Mouse (Mus musculus): ENCODE results near the gene Hmga1b. TPM values are rescaled to one million over a fixed set of nuclear protein-coding genes. Genes with fewer than 3 reads are reported as not detected.

Gene Hmga1b
- total RNA-seq, 2 experiments from 2014 or later, result 0.77 to 7.1 TPM

- no peak for ATAC-seq (replicated peaks; ENCODE audit: low FRiP score, poor library complexity, severe bottlenecking)
Measured at GRCm38 (mm10) chr11:120808010-120808409, 45.4 kb downstream of the Hmga1b start.

GRCm38 (mm10) chr11:120812068-120812467, 49.5 kb downstream of the Hmga1b start:
- ATAC-seq (replicated peaks; ENCODE audit: low FRiP score, poor library complexity, severe bottlenecking), result no peak

Other genes with a start within 250 kb of the Hmga1b start
- not detected in 2 replicates for gene Gcgr, start 232.1 kb upstream of the Hmga1b start, total RNA-seq (2015; ENCODE audit: low replicate concordance)
- not detected in 2 replicates for gene Gcgr, start 232.1 kb upstream of the Hmga1b start, total RNA-seq (2017; ENCODE audit: low replicate concordance)
- 8.1 and 17.6 TPM in 2 replicates for gene Mcrip1, start 213.1 kb upstream of the Hmga1b start, total RNA-seq (2015; ENCODE audit: low replicate concordance)
- 3.2 and 9.6 TPM in 2 replicates for gene Mcrip1, start 213.1 kb upstream of the Hmga1b start, total RNA-seq (2017; ENCODE audit: low replicate concordance)
- gene Ppp1r27, start 211.7 kb upstream of the Hmga1b start, total RNA-seq (2015; ENCODE audit: low replicate concordance), result not detected in 2 replicates
- gene Ppp1r27, start 211.7 kb upstream of the Hmga1b start, total RNA-seq (2017; ENCODE audit: low replicate concordance), result not detected in 2 replicates
- gene P4hb, start 189.5 kb upstream of the Hmga1b start, total RNA-seq (2015; ENCODE audit: low replicate concordance), result 108 and 148 TPM in 2 replicates
- gene P4hb, start 189.5 kb upstream of the Hmga1b start, total RNA-seq (2017; ENCODE audit: low replicate concordance), result 136 and 145 TPM in 2 replicates
- gene Arhgdia, start 181.2 kb upstream of the Hmga1b start, total RNA-seq (2015; ENCODE audit: low replicate concordance), result 101 and 127 TPM in 2 replicates
- gene Arhgdia, start 181.2 kb upstream of the Hmga1b start, total RNA-seq (2017; ENCODE audit: low replicate concordance), result 35.7 and 38.1 TPM in 2 replicates
- 60.6 and 67.8 TPM in 2 replicates for gene Alyref, start 164.4 kb upstream of the Hmga1b start, total RNA-seq (2015; ENCODE audit: low replicate concordance)
- gene Alyref, start 164.4 kb upstream of the Hmga1b start, total RNA-seq (2017; ENCODE audit: low replicate concordance), result 86.1 and 86.4 TPM in 2 replicates
- 15.0 and 16.9 TPM in 2 replicates for gene Anapc11, start 164.4 kb upstream of the Hmga1b start, total RNA-seq (2015; ENCODE audit: low replicate concordance)
- gene Anapc11, start 164.4 kb upstream of the Hmga1b start, total RNA-seq (2017; ENCODE audit: low replicate concordance), result 0.56 and 6.5 TPM in 2 replicates
- gene Npb, start 154.3 kb upstream of the Hmga1b start, total RNA-seq (2015; ENCODE audit: low replicate concordance), result not detected in 2 replicates
- not detected in 2 replicates for gene Npb, start 154.3 kb upstream of the Hmga1b start, total RNA-seq (2017; ENCODE audit: low replicate concordance)
- 7.7 and 20.7 TPM in 2 replicates for gene Pcyt2, start 144.9 kb upstream of the Hmga1b start, total RNA-seq (2015; ENCODE audit: low replicate concordance)
- 19.8 and 39.8 TPM in 2 replicates for gene Pcyt2, start 144.9 kb upstream of the Hmga1b start, total RNA-seq (2017; ENCODE audit: low replicate concordance)
- gene Sirt7, start 137.6 kb upstream of the Hmga1b start, total RNA-seq (2015; ENCODE audit: low replicate concordance), result 21.9 and 26.1 TPM in 2 replicates
- 48.8 and 52.1 TPM in 2 replicates for gene Sirt7, start 137.6 kb upstream of the Hmga1b start, total RNA-seq (2017; ENCODE audit: low replicate concordance)
- 65.3 and 78.0 TPM in 2 replicates for gene Mafg, start 129.2 kb upstream of the Hmga1b start, total RNA-seq (2015; ENCODE audit: low replicate concordance)
- 137 and 154 TPM in 2 replicates for gene Mafg, start 129.2 kb upstream of the Hmga1b start, total RNA-seq (2017; ENCODE audit: low replicate concordance)
- gene Pycr1, start 119.0 kb upstream of the Hmga1b start, total RNA-seq (2015; ENCODE audit: low replicate concordance), result 2.3 TPM in 1 of 2 replicates, not detected in the other
- gene Pycr1, start 119.0 kb upstream of the Hmga1b start, total RNA-seq (2017; ENCODE audit: low replicate concordance), result not detected in 2 replicates
- not detected in 2 replicates for gene Myadml2, start 114.6 kb upstream of the Hmga1b start, total RNA-seq (2015; ENCODE audit: low replicate concordance)
- not detected in 2 replicates for gene Myadml2, start 114.6 kb upstream of the Hmga1b start, total RNA-seq (2017; ENCODE audit: low replicate concordance)
- not detected in 2 replicates for gene Notum, start 101.6 kb upstream of the Hmga1b start, total RNA-seq (2015; ENCODE audit: low replicate concordance)
- not detected in 2 replicates for gene Notum, start 101.6 kb upstream of the Hmga1b start, total RNA-seq (2017; ENCODE audit: low replicate concordance)
- 16.7 and 17.6 TPM in 2 replicates for gene Aspscr1, start 89.8 kb upstream of the Hmga1b start, total RNA-seq (2015; ENCODE audit: low replicate concordance)
- 10.7 and 15.9 TPM in 2 replicates for gene Aspscr1, start 89.8 kb upstream of the Hmga1b start, total RNA-seq (2017; ENCODE audit: low replicate concordance)
- gene Cenpx, start 49.1 kb upstream of the Hmga1b start, total RNA-seq (2015; ENCODE audit: low replicate concordance), result 24.5 and 59.8 TPM in 2 replicates
- gene Cenpx, start 49.1 kb upstream of the Hmga1b start, total RNA-seq (2017; ENCODE audit: low replicate concordance), result 2.2 and 10.8 TPM in 2 replicates
- gene Lrrc45, start 48.9 kb upstream of the Hmga1b start, total RNA-seq (2015; ENCODE audit: low replicate concordance), result 1.5 and 2.3 TPM in 2 replicates
- gene Lrrc45, start 48.9 kb upstream of the Hmga1b start, total RNA-seq (2017; ENCODE audit: low replicate concordance), result 3.7 and 7.0 TPM in 2 replicates
- gene Rac3, start 41.3 kb upstream of the Hmga1b start, total RNA-seq (2015; ENCODE audit: low replicate concordance), result 3.3 TPM in 1 of 2 replicates, not detected in the other
- gene Rac3, start 41.3 kb upstream of the Hmga1b start, total RNA-seq (2017; ENCODE audit: low replicate concordance), result not detected in 2 replicates
- gene Dcxr, start 35.5 kb upstream of the Hmga1b start, total RNA-seq (2015; ENCODE audit: low replicate concordance), result 6.1 and 6.5 TPM in 2 replicates
- 1.9 and 3.1 TPM in 2 replicates for gene Dcxr, start 35.5 kb upstream of the Hmga1b start, total RNA-seq (2017; ENCODE audit: low replicate concordance)
- 9.0 TPM in 1 of 2 replicates, not detected in the other for gene Cbr2, start 30.7 kb upstream of the Hmga1b start, total RNA-seq (2015; ENCODE audit: low replicate concordance)
- not detected in 2 replicates for gene Cbr2, start 30.7 kb upstream of the Hmga1b start, total RNA-seq (2017; ENCODE audit: low replicate concordance)
- gene Rfng, start 21.4 kb downstream of the Hmga1b start, total RNA-seq (2015; ENCODE audit: low replicate concordance), result 0.58 and 5.0 TPM in 2 replicates
- gene Rfng, start 21.4 kb downstream of the Hmga1b start, total RNA-seq (2017; ENCODE audit: low replicate concordance), result 0.60 and 1.3 TPM in 2 replicates
- gene Gps1, start 21.5 kb downstream of the Hmga1b start, total RNA-seq (2015; ENCODE audit: low replicate concordance), result 22.8 and 28.4 TPM in 2 replicates
- gene Gps1, start 21.5 kb downstream of the Hmga1b start, total RNA-seq (2017; ENCODE audit: low replicate concordance), result 16.2 and 18.1 TPM in 2 replicates
- 10.0 and 12.5 TPM in 2 replicates for gene Dus1l, start 33.6 kb downstream of the Hmga1b start, total RNA-seq (2015; ENCODE audit: low replicate concordance)
- 6.4 and 8.5 TPM in 2 replicates for gene Dus1l, start 33.6 kb downstream of the Hmga1b start, total RNA-seq (2017; ENCODE audit: low replicate concordance)
- 6.5 and 7.9 TPM in 2 replicates for gene Fasn, start 61.8 kb downstream of the Hmga1b start, total RNA-seq (2015; ENCODE audit: low replicate concordance)
- gene Fasn, start 61.8 kb downstream of the Hmga1b start, total RNA-seq (2017; ENCODE audit: low replicate concordance), result 2.6 TPM in 2 replicates
- 2.3 and 5.2 TPM in 2 replicates for gene Ccdc57, start 170.1 kb downstream of the Hmga1b start, total RNA-seq (2015; ENCODE audit: low replicate concordance)
- gene Ccdc57, start 170.1 kb downstream of the Hmga1b start, total RNA-seq (2017; ENCODE audit: low replicate concordance), result 4.4 and 6.0 TPM in 2 replicates
- gene Slc16a3, start 185.7 kb downstream of the Hmga1b start, total RNA-seq (2015; ENCODE audit: low replicate concordance), result 5.2 and 11.7 TPM in 2 replicates
- gene Slc16a3, start 185.7 kb downstream of the Hmga1b start, total RNA-seq (2017; ENCODE audit: low replicate concordance), result 5.6 and 7.1 TPM in 2 replicates
- 70.3 and 83.2 TPM in 2 replicates for gene Csnk1d, start 228.5 kb downstream of the Hmga1b start, total RNA-seq (2015; ENCODE audit: low replicate concordance)
- gene Csnk1d, start 228.5 kb downstream of the Hmga1b start, total RNA-seq (2017; ENCODE audit: low replicate concordance), result 121 and 148 TPM in 2 replicates

All from erythroblast, adult 5-6 weeks (primary cell).